Mouse (Mus musculus) heart, embryonic 16.5 days (tissue): ENCODE measurements around the gene Dhrs3. TPM values are rescaled to one million over a fixed set of nuclear protein-coding genes. Genes with fewer than 3 reads are reported as not detected.

Experiments used
- ATAC-seq: fragments of 200-750 bp; cut with Nextera tagmentation; replicated peaks from 2 replicates; pipeline ENCODE4 v1.8.0; 2017; ENCODE audit warnings: moderate number of reproducible peaks; ENCODE audit not compliant: insufficient read depth, low FRiP score; ENCODE audit errors: extremely low read depth
- H3K27ac ChIP-seq: fragments of 300-500 bp; sonication (generic); 2 replicates; pipeline ENCODE4 v1.5.1; 2014; ENCODE audit warnings: mild to moderate bottlenecking, low read length, control low read depth, moderate library complexity
- H3K27me3 ChIP-seq: fragments of 300-500 bp; sonication (generic); 2 replicates; pipeline ENCODE4 v1.6.1; 2014; ENCODE audit warnings: low read length, mixed read lengths; ENCODE audit not compliant: control insufficient read depth, insufficient read depth
- H3K36me3 ChIP-seq: fragments of 300-500 bp; sonication (generic); 2 replicates; pipeline ENCODE4 v1.6.1; 2014; ENCODE audit not compliant: control insufficient read depth, insufficient read depth
- H3K4me1 ChIP-seq: fragments of 300-500 bp; sonication (generic); 2 replicates; pipeline ENCODE4 v1.6.1; 2014; ENCODE audit warnings: low read length, mixed read lengths; ENCODE audit not compliant: control insufficient read depth, insufficient read depth
- H3K4me2 ChIP-seq: fragments of 300-500 bp; sonication (generic); 2 replicates; pipeline ENCODE4 v1.6.1; 2014; ENCODE audit warnings: low read depth, mild to moderate bottlenecking, control low read depth, low read length
- H3K4me3 ChIP-seq: fragments of 300-500 bp; sonication (generic); 2 replicates; pipeline ENCODE4 v1.5.1; 2014; ENCODE audit warnings: mild to moderate bottlenecking, control low read depth, low read length
- H3K9ac ChIP-seq: fragments of 300-500 bp; sonication (generic); 2 replicates; pipeline ENCODE4 v1.6.1; 2014; ENCODE audit warnings: low read length, control low read depth
- H3K9me3 ChIP-seq: fragments of 300-500 bp; sonication (generic); replicated peaks from 2 replicates; pipeline ENCODE4 v1.6.1; 2016; ENCODE audit warnings: low read length; ENCODE audit not compliant: control insufficient read depth
- WGBS: fragments of 180-500 bp; shearing (Covaris S2); extraction: QIAGEN DNeasy Blood & Tissue Kit; methylation state at CpG from one replicate; pipeline ENCODE4 v1.1.7; 2014; 5-methylcytosine and 5-hydroxymethylcytosine counted together
- polyA plus RNA-seq: library from polyadenylated mRNA; unstranded; fragments of >200 nt; fragmentation: Nextera tagmentation; extraction: Ambion mirVana; gene quantifications from 2 replicates; pipeline ENCODE4 v1.2.1, GENCODE M21; 2015

Dhrs3 gene
- polyA plus RNA-seq, 1 experiment from 2014 or later = 36.8 TPM

DNA sequence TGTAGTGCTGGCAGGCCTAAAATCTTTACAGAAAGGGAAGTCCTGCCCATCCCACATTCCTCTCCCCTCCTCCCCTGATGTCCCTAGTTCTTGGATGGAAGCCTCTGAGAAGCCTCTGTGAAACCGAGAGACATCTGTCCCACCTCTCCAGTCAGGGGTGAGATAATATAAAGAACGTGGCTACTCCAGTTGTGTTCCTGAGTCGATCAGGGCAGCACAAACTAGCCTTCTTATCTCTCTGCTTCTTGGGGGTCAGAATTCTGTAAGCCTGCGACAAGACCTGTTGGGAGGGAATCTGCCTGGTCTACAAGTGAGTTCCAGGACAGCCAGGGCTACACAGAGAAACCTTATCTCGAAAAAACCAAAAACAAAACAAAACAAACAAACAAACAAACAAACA lies 50.6 kb downstream of the Dhrs3 start:
- no peak overlapping the region for H3K4me2 ChIP-seq
- no peaks in the 10 kb centered on the region for H3K27me3 ChIP-seq
- H3K9ac ChIP-seq = no peak overlapping the region
- H3K4me3 ChIP-seq = no peak overlapping the region
- ATAC-seq = no peak
- no peak overlapping the region for H3K27ac ChIP-seq
- peaks cover 10% of the 10 kb centered on the region for H3K4me1 ChIP-seq
- H3K36me3 ChIP-seq = no peaks in the 10 kb centered on the region
- H3K9me3 ChIP-seq = no peaks in the 10 kb centered on the region
- 45% methylated on average over 5 of the region's 5 CpGs for WGBS

DNA sequence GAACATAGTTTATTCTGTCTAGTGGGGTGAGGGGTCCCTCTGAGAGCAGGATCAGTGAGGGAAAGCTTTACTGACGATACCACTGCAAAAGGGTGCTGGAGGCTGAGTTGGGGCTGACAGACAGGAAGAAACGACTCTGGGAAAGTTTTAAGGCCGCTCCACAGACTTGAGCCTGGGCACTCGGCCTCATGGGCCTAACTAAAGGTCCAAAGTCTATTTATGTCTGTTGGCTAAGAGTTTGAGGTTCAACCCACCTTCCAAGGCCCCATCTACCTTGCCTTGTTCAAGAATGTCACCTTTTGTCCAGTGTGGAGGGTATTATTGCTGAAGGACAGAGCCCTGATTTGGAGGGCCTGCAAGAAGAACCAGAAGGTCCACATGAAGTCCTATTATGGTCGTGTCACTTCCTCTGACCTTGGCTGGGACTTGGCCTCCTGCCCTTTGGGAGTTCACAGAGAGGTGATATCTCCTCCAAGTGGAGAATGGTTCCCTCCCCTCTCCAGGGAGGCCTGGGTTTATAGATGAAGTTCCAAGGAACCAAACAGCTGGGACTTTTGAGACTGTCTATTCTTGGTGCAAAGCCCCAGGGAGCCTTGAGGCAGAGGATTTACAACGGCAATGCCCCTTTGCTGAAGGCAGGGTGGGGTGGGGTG lies 55.2 kb downstream of the Dhrs3 start:
- WGBS = 38% methylated on average over 6 of the region's 6 CpGs
- peak; percentile 37 for ATAC-seq
- H3K4me1 ChIP-seq = peaks cover 33% of the 10 kb centered on the region
- no peak overlapping the region for H3K4me3 ChIP-seq
- H3K4me2 ChIP-seq = no peak overlapping the region
- H3K9me3 ChIP-seq = no peaks in the 10 kb centered on the region
- H3K27me3 ChIP-seq = no peaks in the 10 kb centered on the region
- H3K36me3 ChIP-seq = no peaks in the 10 kb centered on the region
- H3K27ac ChIP-seq = peak overlapping the region; percentile 82
- peak overlapping the region; percentile 22; the same call in 1 of the 2 replicates for H3K9ac ChIP-seq

DNA sequence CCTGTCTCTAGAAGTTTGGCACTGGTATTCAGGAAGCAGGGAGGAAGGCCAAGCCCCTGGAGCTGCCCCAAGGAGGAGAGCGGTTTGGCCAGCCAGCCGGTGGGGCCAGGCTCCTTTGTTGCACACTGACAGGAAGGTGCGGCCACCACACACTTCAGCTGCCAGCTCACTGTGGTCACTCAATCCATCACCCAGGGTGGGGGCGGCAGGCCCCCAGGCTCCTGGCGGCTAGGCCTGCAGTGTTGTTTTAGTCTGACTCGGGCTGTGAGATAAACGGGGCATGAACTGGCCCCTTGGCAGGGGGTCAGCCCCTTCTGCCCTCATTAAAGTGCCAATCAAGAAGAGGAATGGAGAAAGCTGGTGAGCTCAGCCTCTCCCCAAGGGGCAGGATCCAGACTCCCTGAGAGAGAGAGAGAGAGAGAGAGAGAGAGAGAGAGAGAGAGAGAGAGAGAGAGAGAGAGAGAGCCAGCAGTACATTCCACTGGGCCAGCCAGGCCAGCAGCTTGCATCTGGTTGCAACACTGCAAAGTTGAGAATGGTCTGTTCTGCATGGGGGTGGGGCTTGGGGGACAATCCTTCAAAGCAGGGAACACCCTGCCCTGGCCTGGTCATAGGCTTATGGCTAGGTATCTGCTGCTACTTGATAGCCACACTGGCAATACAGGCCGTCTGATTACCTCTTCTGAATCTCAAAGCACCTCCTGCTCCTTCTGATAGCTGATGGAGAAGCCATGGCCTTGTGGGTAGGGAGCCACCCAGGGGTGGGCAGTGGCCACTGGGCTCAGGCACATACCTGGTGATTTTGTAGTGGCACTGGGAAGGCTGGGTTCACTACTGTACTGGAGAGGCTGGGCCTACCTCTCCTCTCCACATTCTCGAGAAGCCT lies 57.1 kb downstream of the Dhrs3 start:
- H3K9ac ChIP-seq = peak overlapping the region; percentile 24; the same call in 1 of the 2 replicates

DNA sequence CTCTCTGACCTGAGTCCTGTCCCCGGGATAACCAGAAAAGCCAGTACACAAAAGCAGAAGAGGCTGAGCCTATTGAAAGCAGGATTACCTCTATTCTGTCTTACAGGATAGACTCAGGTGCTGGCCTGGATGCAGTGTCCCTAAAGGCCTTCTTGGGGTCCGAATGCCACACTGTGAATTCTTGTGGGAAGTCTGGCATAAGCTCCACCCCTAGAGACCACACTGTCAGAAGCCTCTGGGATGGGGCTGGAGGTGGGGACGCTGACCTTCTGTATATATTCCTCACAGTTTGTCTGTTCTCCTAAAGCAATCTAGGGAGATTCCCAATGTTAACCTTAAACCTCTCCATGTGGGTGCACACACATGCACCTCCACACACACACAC lies 57.7 kb downstream of the Dhrs3 start:
- ATAC-seq = no peak
- H3K27me3 ChIP-seq = no peaks in the 10 kb centered on the region
- WGBS = 61% methylated on average over 3 of the region's 3 CpGs
- H3K4me3 ChIP-seq = no peak overlapping the region
- no peaks in the 10 kb centered on the region for H3K9me3 ChIP-seq
- H3K4me2 ChIP-seq = no peak overlapping the region
- peaks cover 33% of the 10 kb centered on the region for H3K4me1 ChIP-seq
- peak overlapping the region; percentile 80 for H3K27ac ChIP-seq
- peak overlapping the region; percentile 10; the same call in 1 of the 2 replicates for H3K9ac ChIP-seq
- H3K36me3 ChIP-seq = no peaks in the 10 kb centered on the region

More for the DNA sequence above, 57.1 kb downstream of the Dhrs3 start:
- Histone ChIP-seq H3K9me3 (no peaks in the 10 kb centered on the region), H3K27ac (peak overlapping the region; percentile 80), H3K27me3 (no peaks in the 10 kb centered on the region), H3K4me2 (0 out of 2 replicates have a peak overlapping the region, but pooled peaks have one; percentile 4), H3K4me1 (peaks cover 33% of the 10 kb centered on the region), H3K36me3 (no peaks in the 10 kb centered on the region), H3K4me3 (no peak overlapping the region)
- ATAC-seq = peak; percentile 71
- 18% methylated on average over 9 of the region's 9 CpGs for WGBS

DNA sequence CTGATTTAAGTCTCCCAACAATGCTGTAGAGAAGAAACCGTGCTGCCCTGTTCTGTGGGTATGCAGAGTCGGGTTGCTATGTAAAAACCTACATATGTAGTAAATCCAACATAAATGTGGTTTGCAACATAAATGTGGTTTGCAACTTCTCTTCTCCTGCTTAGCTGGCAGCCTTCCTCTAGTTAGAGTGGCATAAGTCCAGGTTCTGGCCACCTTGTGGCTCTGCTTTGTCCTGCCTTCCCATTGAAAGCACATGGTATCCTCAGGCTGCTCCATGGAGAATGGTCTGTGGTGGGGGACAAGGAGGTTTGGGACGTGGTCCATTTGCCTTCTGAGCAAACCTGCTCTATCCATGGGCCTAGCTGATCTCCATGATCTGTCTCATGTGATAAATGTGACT lies 58.3 kb downstream of the Dhrs3 start:
- peaks cover 33% of the 10 kb centered on the region for H3K4me1 ChIP-seq
- 90% methylated on average over 3 of the region's 3 CpGs for WGBS

DNA sequence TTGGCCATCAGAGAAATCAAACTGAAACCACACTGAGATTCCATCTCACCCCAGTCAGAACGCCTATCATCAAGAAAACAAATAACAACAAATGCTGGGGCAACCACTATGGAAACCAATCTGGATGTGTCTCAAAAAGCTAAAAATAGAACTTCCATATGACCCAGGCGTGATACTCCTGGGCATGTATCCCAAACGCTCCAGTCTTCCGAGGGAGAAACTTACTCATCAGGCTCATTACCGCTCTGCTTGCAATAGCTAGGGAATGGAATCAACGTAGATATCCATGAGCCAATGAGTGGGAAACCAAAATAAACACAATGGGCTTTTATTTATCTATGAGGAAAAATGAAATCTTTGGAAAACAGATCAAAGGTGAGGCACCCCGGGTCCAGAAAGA lies 59.2 kb downstream of the Dhrs3 start:
- WGBS = 36% methylated on average over 7 of the region's 7 CpGs
- peak overlapping the region; percentile 32; the same call in 1 of the 2 replicates for H3K27ac ChIP-seq

More for the DNA sequence above, 58.3 kb downstream of the Dhrs3 start:
- ATAC-seq = no peak
- H3K4me2 ChIP-seq = no peak overlapping the region
- H3K27me3 ChIP-seq = no peaks in the 10 kb centered on the region
- H3K4me3 ChIP-seq = no peak overlapping the region
- H3K9me3 ChIP-seq = no peaks in the 10 kb centered on the region
- no peaks in the 10 kb centered on the region for H3K36me3 ChIP-seq
- no peak overlapping the region for H3K9ac ChIP-seq
- no peak overlapping the region for H3K27ac ChIP-seq

DNA sequence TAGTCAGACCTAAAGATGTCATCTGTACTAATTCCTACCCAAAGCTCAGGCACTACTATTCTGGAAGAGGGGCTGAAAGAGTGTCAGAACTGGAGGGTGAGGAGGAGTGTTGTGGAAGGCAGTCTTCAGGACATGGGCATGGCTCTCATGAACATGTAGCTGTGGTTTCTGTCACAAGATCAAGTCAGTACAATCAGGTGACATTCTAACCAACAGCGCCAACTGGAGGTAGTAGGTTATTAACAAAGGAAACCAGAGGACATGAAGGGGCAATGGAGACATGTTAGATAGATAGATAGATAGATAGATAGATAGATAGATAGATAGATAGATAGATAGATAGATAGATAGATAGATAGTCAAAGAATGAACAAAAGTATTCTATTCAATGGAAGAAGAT lies 60.8 kb downstream of the Dhrs3 start:
- Histone ChIP-seq H3K36me3 (no peaks in the 10 kb centered on the region), H3K27me3 (no peaks in the 10 kb centered on the region), H3K9ac (no peak overlapping the region), H3K4me1 (peaks cover 21% of the 10 kb centered on the region), H3K9me3 (no peaks in the 10 kb centered on the region), H3K27ac (no peak overlapping the region), H3K4me2 (no peak overlapping the region), H3K4me3 (no peak overlapping the region)
- 95% methylated on average over 1 of the region's 1 CpGs for WGBS
- ATAC-seq = no peak

More for the DNA sequence above, 59.2 kb downstream of the Dhrs3 start:
- no peaks in the 10 kb centered on the region for H3K9me3 ChIP-seq
- H3K9ac ChIP-seq = no peak overlapping the region
- H3K36me3 ChIP-seq = no peaks in the 10 kb centered on the region
- H3K4me3 ChIP-seq = no peak overlapping the region
- ATAC-seq = no peak
- no peaks in the 10 kb centered on the region for H3K27me3 ChIP-seq
- peaks cover 33% of the 10 kb centered on the region for H3K4me1 ChIP-seq
- no peak overlapping the region for H3K4me2 ChIP-seq

DNA sequence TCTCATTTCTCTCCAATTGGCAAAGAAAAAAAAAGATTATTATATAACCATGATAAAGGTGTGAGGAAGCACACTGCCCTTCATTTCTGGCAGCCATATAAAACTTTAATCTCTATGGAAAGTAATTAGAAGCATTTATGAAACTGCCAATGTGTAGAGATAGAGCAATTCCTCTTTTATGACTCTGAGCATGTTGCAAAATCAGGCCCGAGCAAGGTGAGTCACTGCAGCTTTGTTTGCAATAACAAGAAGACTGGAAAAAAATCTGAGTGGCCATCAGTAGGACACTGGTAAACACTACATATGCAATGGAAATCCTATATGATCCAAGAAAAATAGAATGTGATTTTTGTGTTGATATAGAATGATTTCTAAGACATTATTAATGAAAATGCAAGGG lies 63.2 kb downstream of the Dhrs3 start:
- Histone ChIP-seq H3K27ac (no peak overlapping the region), H3K4me1 (peaks cover 3% of the 10 kb centered on the region; the same call in 1 of the 2 replicates), H3K9me3 (no peaks in the 10 kb centered on the region), H3K4me2 (no peak overlapping the region), H3K4me3 (no peak overlapping the region), H3K9ac (no peak overlapping the region), H3K36me3 (no peaks in the 10 kb centered on the region), H3K27me3 (no peaks in the 10 kb centered on the region)
- ATAC-seq = no peak
- WGBS = 73% methylated on average over 1 of the region's 1 CpGs

DNA sequence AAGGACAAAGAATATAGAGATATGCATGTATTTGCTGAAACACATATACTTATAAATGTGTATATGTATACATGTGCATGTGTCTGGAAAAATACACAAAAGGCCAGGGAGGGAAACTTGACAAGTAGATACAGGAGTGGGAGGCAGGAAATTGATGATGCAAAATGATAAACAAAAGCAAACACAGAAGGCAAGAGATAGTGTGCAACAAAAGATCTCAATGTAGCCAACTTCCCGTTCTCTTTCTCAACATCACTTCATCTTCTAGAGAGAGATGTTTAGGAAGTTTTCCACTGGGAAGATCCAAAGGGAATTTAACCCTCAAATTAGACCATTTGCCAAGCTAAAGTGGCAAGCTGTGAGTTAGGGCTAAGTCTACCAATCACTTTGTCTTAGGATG lies 63.7 kb downstream of the Dhrs3 start:
- no peaks in the 10 kb centered on the region for H3K9me3 ChIP-seq
- H3K4me3 ChIP-seq = no peak overlapping the region
- no peak overlapping the region for H3K9ac ChIP-seq
- ATAC-seq = no peak
- no peak overlapping the region for H3K4me2 ChIP-seq
- H3K4me1 ChIP-seq = peaks cover 3% of the 10 kb centered on the region; the same call in 1 of the 2 replicates
- H3K27ac ChIP-seq = no peak overlapping the region
- WGBS = 30% methylated on average over 1 of the region's 1 CpGs
- H3K36me3 ChIP-seq = no peaks in the 10 kb centered on the region
- no peaks in the 10 kb centered on the region for H3K27me3 ChIP-seq
